Mouse (Mus musculus) kidney, adult 2 months (tissue): ENCODE measurements at regions not wholly inside any gene's neighbourhood (a gene's known extent, or its start where the extent isn't known, plus 50 kb on each side); places are given as distances from the start of the nearest gene placed in this dataset.

Experiments used
- CTCF ChIP-seq: fragments of 200-500 bp; conservative IDR thresholded peaks from 2 replicates; pipeline ENCODE4 v1.5.1; 2011; ENCODE audit warnings: low read depth, mild to moderate bottlenecking, control low read depth, low read length, moderate library complexity, mixed read lengths; ENCODE audit not compliant: insufficient read depth, insufficient read length
- POLR2A ChIP-seq: fragments of 200-500 bp; IDR thresholded peaks from one replicate; pipeline ENCODE4 v1.6.1; 2011; ENCODE audit warnings: low read depth, low read length, control low read depth

- TF ChIP-seq CTCF (no peak), POLR2A (no peak)
These were observed 166.8 kb downstream of the Trib2 start for GRCm38 (mm10) chr12:15649906-15650305.
